Mouse (Mus musculus): ENCODE results near the gene Aldh3b3. TPM values are rescaled to one million over a fixed set of nuclear protein-coding genes. Genes with fewer than 3 reads are reported as not detected.

Aldh3b3 gene
- polyA plus RNA-seq, 1 experiment: 0.07 TPM

DNA sequence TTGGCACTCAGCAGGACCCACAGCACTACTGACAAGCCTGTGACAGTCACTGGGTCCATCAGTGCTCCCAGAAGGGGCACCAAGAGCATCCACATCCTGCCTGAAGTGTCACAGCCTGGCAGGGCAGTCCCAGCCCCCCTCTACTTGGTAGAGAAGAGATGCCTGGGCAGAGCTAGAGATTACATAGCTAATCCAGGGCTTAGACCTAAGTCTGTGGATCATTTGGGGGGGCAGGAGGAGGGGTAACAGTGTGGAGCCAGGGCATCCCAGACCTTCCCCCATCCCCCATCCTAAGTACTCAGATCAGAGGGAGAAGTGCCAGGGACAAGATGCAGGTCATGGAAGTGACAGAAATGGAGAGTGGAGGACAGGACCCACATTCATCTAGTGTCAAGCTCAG lies 56.4 kb downstream of the Aldh3b3 start:
- H3K4me3 ChIP-seq (ENCODE audit: extremely low read depth, insufficient read depth, insufficient read length): no peak overlapping the region
- DNase-seq (ENCODE audit: low read depth in 1 of 2, low spot score in 2 of 2): no peak
- no peaks in the 10 kb centered on the region for H3K27me3 ChIP-seq (ENCODE audit: control insufficient read depth, insufficient read depth, low read length)
- TF ChIP-seq POLR2A (IDR thresholded peaks at IDR 0.05; ENCODE audit: low read depth, low read length) (no peak), CTCF (IDR thresholded peaks at IDR 0.05; ENCODE audit: extremely low read depth, insufficient read depth, insufficient read length, insufficient replicate concordance) (no peak)
- no peaks in the 10 kb centered on the region; the same call in 1 of the 2 replicates for H3K36me3 ChIP-seq (ENCODE audit: control insufficient read depth, insufficient read depth, low read length)
- no peak overlapping the region for H3K27ac ChIP-seq (ENCODE audit: insufficient read depth, low read length)
- H3K4me1 ChIP-seq (ENCODE audit: control insufficient read depth, insufficient read depth, insufficient read length): peaks cover 9% of the 10 kb centered on the region; the same call in 1 of the 2 replicates

DNA sequence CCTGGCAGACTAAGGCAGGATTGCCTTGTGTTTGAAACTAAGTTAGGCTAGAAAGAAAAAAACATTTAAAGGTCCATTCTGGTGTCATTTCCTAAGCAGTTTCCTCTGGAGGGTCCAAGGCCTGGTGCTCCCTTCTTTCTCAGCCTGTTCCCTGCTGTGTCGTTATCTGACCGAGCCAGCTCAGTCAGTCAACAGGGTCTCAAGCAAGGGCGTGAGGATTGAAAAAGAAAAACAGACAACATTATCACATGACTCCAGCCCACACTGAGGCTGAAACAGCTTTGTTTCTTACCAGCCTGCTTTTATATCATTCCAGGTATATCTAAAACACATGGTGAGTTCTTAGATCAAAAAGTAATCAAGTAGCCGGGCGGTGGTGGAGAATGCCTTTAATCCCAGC lies 57.2 kb downstream of the Aldh3b3 start:
- Histone ChIP-seq H3K4me3 (ENCODE audit: extremely low read depth, insufficient read depth, insufficient read length) (no peak overlapping the region), H3K36me3 (ENCODE audit: control insufficient read depth, insufficient read depth, low read length) (no peaks in the 10 kb centered on the region), H3K27me3 (ENCODE audit: control insufficient read depth, insufficient read depth, low read length) (no peaks in the 10 kb centered on the region), H3K27ac (ENCODE audit: insufficient read depth, low read length) (no peak overlapping the region), H3K4me1 (ENCODE audit: control insufficient read depth, insufficient read depth, insufficient read length) (peaks cover 9% of the 10 kb centered on the region; the same call in 1 of the 2 replicates)
- no peak for DNase-seq (ENCODE audit: low read depth in 1 of 2, low spot score in 2 of 2)
- 82% methylated on average over 5 of the region's 5 CpGs for WGBS
- no peak for TF ChIP-seq CTCF (IDR thresholded peaks at IDR 0.05; ENCODE audit: extremely low read depth, insufficient read depth, insufficient read length, insufficient replicate concordance)
- no peak for TF ChIP-seq POLR2A (IDR thresholded peaks at IDR 0.05; ENCODE audit: low read depth, low read length)

DNA sequence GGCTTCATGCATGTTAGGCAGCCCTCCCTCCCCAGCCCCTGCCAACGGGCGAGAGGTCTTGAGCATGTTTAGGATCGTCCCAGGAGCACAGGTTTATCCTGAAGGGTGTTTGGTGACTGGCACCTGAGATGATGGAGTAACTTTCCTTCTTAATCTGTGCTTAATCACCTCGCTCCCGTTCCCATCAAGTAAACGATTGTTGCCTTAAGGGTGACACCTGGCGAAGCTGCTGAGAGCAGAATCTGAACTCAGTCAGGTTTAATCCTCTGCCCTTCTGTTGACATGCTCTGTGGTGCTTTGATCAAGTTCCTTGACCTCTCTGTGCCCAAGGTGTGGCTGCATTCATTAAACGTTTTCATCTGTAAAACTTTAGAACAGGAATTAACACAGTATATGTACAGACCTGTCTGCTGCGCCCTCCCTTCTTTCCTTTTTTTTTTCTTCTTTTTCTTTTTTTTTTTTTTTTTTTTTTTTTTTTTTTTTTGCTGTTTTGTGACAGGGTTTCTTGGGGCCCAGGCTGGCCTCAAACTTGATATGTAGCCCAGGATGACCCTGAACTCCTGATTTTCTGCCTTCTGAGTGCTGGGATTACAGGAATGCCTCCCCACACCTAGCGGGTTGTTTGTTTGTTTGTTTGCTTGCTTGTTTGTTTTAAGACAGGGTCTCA lies 59.6 kb downstream of the Aldh3b3 start:
- H3K27me3 ChIP-seq (ENCODE audit: control insufficient read depth, insufficient read depth, low read length): no peaks in the 10 kb centered on the region
- H3K4me1 ChIP-seq (ENCODE audit: control insufficient read depth, insufficient read depth, insufficient read length): peaks cover 1% of the 10 kb centered on the region; the same call in 1 of the 2 replicates
- no peaks in the 10 kb centered on the region for H3K36me3 ChIP-seq (ENCODE audit: control insufficient read depth, insufficient read depth, low read length)
- H3K27ac ChIP-seq (ENCODE audit: insufficient read depth, low read length): no peak overlapping the region
- DNase-seq (ENCODE audit: low read depth in 1 of 2, low spot score in 2 of 2): no peak
- WGBS: 85% methylated on average over 10 of the region's 10 CpGs
- no peak overlapping the region for H3K4me3 ChIP-seq (ENCODE audit: extremely low read depth, insufficient read depth, insufficient read length)
- TF ChIP-seq CTCF (IDR thresholded peaks at IDR 0.05; ENCODE audit: extremely low read depth, insufficient read depth, insufficient read length, insufficient replicate concordance) (no peak), POLR2A (IDR thresholded peaks at IDR 0.05; ENCODE audit: low read depth, low read length) (no peak)

DNA sequence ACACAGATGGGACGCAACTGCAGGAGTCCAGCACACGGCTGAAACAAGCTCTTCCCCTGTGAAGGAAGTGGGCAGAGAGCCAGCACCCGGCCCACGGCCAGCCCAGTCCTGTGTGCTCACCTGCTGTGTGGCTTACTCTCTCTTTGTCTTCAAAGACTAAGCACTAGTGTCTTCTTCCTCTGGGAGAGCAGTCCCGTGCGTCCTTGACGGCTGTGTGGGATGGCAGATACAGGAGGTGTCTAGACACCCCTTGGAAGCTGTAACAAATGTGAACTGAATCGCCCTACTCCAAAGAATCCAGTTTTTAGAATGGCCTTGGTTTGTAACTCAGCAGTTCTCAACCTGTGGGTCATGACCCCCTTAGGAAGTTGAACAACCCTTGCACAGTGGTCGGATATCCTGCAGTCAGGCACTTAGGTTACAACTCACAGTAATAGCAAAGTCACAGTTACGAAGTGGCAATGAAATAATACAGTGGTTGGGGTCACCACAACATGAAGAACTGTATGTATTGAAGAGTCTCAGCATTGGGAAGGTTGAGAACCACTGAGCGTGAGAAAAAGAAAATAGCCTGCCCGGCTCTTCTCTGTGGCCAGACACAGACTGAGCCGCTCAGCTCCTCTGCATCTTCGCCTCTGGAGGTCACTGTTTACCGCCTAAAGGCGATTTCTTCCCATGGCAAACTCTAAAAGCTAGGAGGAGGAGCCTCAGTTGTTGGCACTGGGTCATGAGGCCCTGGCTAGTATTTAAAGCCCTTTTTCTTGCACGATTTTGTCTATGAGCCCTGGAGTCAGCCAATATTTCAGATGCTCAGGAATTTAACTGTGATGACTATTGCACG lies 60.5 kb downstream of the Aldh3b3 start:
- Histone ChIP-seq H3K27ac (ENCODE audit: insufficient read depth, low read length) (no peak overlapping the region), H3K36me3 (ENCODE audit: control insufficient read depth, insufficient read depth, low read length) (no peaks in the 10 kb centered on the region), H3K4me1 (ENCODE audit: control insufficient read depth, insufficient read depth, insufficient read length) (no peaks in the 10 kb centered on the region), H3K4me3 (ENCODE audit: extremely low read depth, insufficient read depth, insufficient read length) (no peak overlapping the region), H3K27me3 (ENCODE audit: control insufficient read depth, insufficient read depth, low read length) (no peaks in the 10 kb centered on the region)
- TF ChIP-seq POLR2A (IDR thresholded peaks at IDR 0.05; ENCODE audit: low read depth, low read length): no peak
- TF ChIP-seq CTCF (IDR thresholded peaks at IDR 0.05; ENCODE audit: extremely low read depth, insufficient read depth, insufficient read length, insufficient replicate concordance): peak; percentile 69; the same call in 1 of the 2 replicates
- DNase-seq (ENCODE audit: low read depth in 1 of 2, low spot score in 2 of 2): peak in 1 of 2 experiments; percentile 65
- WGBS: 22% methylated on average over 18 of the region's 18 CpGs

Other genes with a start within 250 kb of the Aldh3b3 start
- 13.9 and 14.2 TPM in 2 replicates for gene Kmt5b, start 191.2 kb upstream of the Aldh3b3 start, polyA plus RNA-seq (2012; rRNA removed)
- gene Chka, start 106.9 kb upstream of the Aldh3b3 start, polyA plus RNA-seq (2012; rRNA removed): 21.2 and 23.0 TPM in 2 replicates
- gene Tcirg1, start 51.5 kb upstream of the Aldh3b3 start, polyA plus RNA-seq (2012; rRNA removed): 269 and 299 TPM in 2 replicates
- 120 and 161 TPM in 2 replicates for gene Ndufs8, start 45.9 kb upstream of the Aldh3b3 start, polyA plus RNA-seq (2012; rRNA removed)
- 24.6 and 26.1 TPM in 2 replicates for gene Aldh3b1, start 28.8 kb upstream of the Aldh3b3 start, polyA plus RNA-seq (2012; rRNA removed)
- 753 and 934 TPM in 2 replicates for gene Unc93b1, start 23.5 kb upstream of the Aldh3b3 start, polyA plus RNA-seq (2012; rRNA removed)
- 0.65 and 0.79 TPM in 2 replicates for gene Aldh3b2, start 13.7 kb downstream of the Aldh3b3 start, polyA plus RNA-seq (2012; rRNA removed)
- 9.6 and 11.1 TPM in 2 replicates for gene Acy3, start 27.9 kb downstream of the Aldh3b3 start, polyA plus RNA-seq (2012; rRNA removed)
- gene Tbx10, start 34.1 kb downstream of the Aldh3b3 start, polyA plus RNA-seq (2012; rRNA removed): not detected in 2 replicates
- 18.5 and 22.2 TPM in 2 replicates for gene Nudt8, start 41.9 kb downstream of the Aldh3b3 start, polyA plus RNA-seq (2012; rRNA removed)
- 2.9 and 3.1 TPM in 2 replicates for gene Gm49405, start 42.0 kb downstream of the Aldh3b3 start, polyA plus RNA-seq (2012; rRNA removed)
- gene Doc2g, start 44.7 kb downstream of the Aldh3b3 start, polyA plus RNA-seq (2012; rRNA removed): 12.8 and 13.7 TPM in 2 replicates
- gene Ndufv1, start 54.2 kb downstream of the Aldh3b3 start, polyA plus RNA-seq (2012; rRNA removed): 65.5 and 71.3 TPM in 2 replicates
- 179 and 335 TPM in 2 replicates for gene Gstp1, start 79.3 kb downstream of the Aldh3b3 start, polyA plus RNA-seq (2012; rRNA removed)
- 17.9 and 132 TPM in 2 replicates for gene Gstp2, start 87.4 kb downstream of the Aldh3b3 start, polyA plus RNA-seq (2012; rRNA removed)
- 13.0 and 15.7 TPM in 2 replicates for gene Gstp3, start 100.9 kb downstream of the Aldh3b3 start, polyA plus RNA-seq (2012; rRNA removed)
- gene Cabp2, start 122.9 kb downstream of the Aldh3b3 start, polyA plus RNA-seq (2012; rRNA removed): 7.0 and 8.3 TPM in 2 replicates
- gene Cdk2ap2, start 138.5 kb downstream of the Aldh3b3 start, polyA plus RNA-seq (2012; rRNA removed): 247 and 334 TPM in 2 replicates
- gene Pitpnm1, start 141.4 kb downstream of the Aldh3b3 start, polyA plus RNA-seq (2012; rRNA removed): 358 and 415 TPM in 2 replicates
- gene Aip, start 167.2 kb downstream of the Aldh3b3 start, polyA plus RNA-seq (2012; rRNA removed): 85.3 and 99.6 TPM in 2 replicates
- gene Gpr152, start 181.1 kb downstream of the Aldh3b3 start, polyA plus RNA-seq (2012; rRNA removed): 0.09 and 0.11 TPM in 2 replicates
- 1.9 and 2.2 TPM in 2 replicates for gene Cabp4, start 185.4 kb downstream of the Aldh3b3 start, polyA plus RNA-seq (2012; rRNA removed)
- 386 and 394 TPM in 2 replicates for gene Coro1b, start 190.0 kb downstream of the Aldh3b3 start, polyA plus RNA-seq (2012; rRNA removed)
- gene Ptprcap, start 195.0 kb downstream of the Aldh3b3 start, polyA plus RNA-seq (2012; rRNA removed): 631 and 1,026 TPM in 2 replicates
- 40.7 and 51.5 TPM in 2 replicates for gene Rps6kb2, start 204.7 kb downstream of the Aldh3b3 start, polyA plus RNA-seq (2012; rRNA removed)
- gene Carns1, start 216.8 kb downstream of the Aldh3b3 start, polyA plus RNA-seq (2012; rRNA removed): 52.0 and 64.5 TPM in 2 replicates
- 266 and 328 TPM in 2 replicates for gene Tbc1d10c, start 232.6 kb downstream of the Aldh3b3 start, polyA plus RNA-seq (2012; rRNA removed)
- 464 and 481 TPM in 2 replicates for gene Ppp1ca, start 233.4 kb downstream of the Aldh3b3 start, polyA plus RNA-seq (2012; rRNA removed)
- 53.1 and 62.9 TPM in 2 replicates for gene Rad9a, start 243.0 kb downstream of the Aldh3b3 start, polyA plus RNA-seq (2012; rRNA removed)